Mouse (Mus musculus): ENCODE measurements around the gene Rapgef1. TPM values are rescaled to one million over a fixed set of nuclear protein-coding genes. Genes with fewer than 3 reads are reported as not detected.
"Not testable (repeated sequence)": the region's sequence is repeated elsewhere in the genome, so short reads cannot be mapped to it uniquely, and the experiment has no call there.

Rapgef1 gene
- polyA plus RNA-seq, 1 experiment from 2014 or later, result 11.2 TPM

GRCm38 (mm10) chr2:29770162-29770561 lies 150.6 kb downstream of the Rapgef1 start:
- Histone ChIP-seq H3K4me3 (replicated peaks; ENCODE audit: low read length) (no peak overlapping the region), H3K27ac (ENCODE audit: low read length) (no peak overlapping the region), H3K9ac (ENCODE audit: low read length) (no peak overlapping the region), H3K36me3 (ENCODE audit: control insufficient read depth, insufficient read depth, low read length) (no peaks in the 10 kb centered on the region), H3K4me1 (ENCODE audit: control insufficient read depth, insufficient read depth, low read length) (peaks cover 5% of the 10 kb centered on the region; the same call in 1 of the 2 replicates), H3K9me3 (replicated peaks; ENCODE audit: control insufficient read depth, low read length) (no peaks in the 10 kb centered on the region), H3K4me2 (ENCODE audit: low read depth, low read length) (no peak overlapping the region), H3K27me3 (ENCODE audit: control insufficient read depth, insufficient read depth, low read length) (no peaks in the 10 kb centered on the region)
- ATAC-seq (ENCODE audit: insufficient read depth, low FRiP score), result no peak

- Histone ChIP-seq H3K9me3 (replicated peaks; ENCODE audit: control insufficient read depth, low read length) (no peaks in the 10 kb centered on the region), H3K4me1 (ENCODE audit: control insufficient read depth, insufficient read depth, low read length) (peaks cover 5% of the 10 kb centered on the region; the same call in 1 of the 2 replicates), H3K4me3 (replicated peaks; ENCODE audit: low read length) (no peak overlapping the region), H3K27me3 (ENCODE audit: control insufficient read depth, insufficient read depth, low read length) (no peaks in the 10 kb centered on the region), H3K36me3 (ENCODE audit: control insufficient read depth, insufficient read depth, low read length) (peaks cover 4% of the 10 kb centered on the region; the same call in 1 of the 2 replicates), H3K4me2 (ENCODE audit: low read depth, low read length) (no peak overlapping the region), H3K9ac (ENCODE audit: low read length) (no peak overlapping the region), H3K27ac (ENCODE audit: low read length) (peak overlapping the region; percentile 11; the same call in 1 of the 2 replicates)
- 59% methylated on average over 8 of the region's 8 CpGs for WGBS
- ATAC-seq (ENCODE audit: insufficient read depth, low FRiP score), result no peak
Measured at GRCm38 (mm10) chr2:29771611-29772461, 152.3 kb downstream of the Rapgef1 start.

- H3K9ac ChIP-seq (ENCODE audit: low read length), result no peak overlapping the region
- H3K27ac ChIP-seq (ENCODE audit: low read length), result no peak overlapping the region
- no peak overlapping the region for H3K4me2 ChIP-seq (ENCODE audit: low read depth, low read length)
- no peaks in the 10 kb centered on the region for H3K9me3 ChIP-seq (replicated peaks; ENCODE audit: control insufficient read depth, low read length)
- peaks cover 15% of the 10 kb centered on the region for H3K36me3 ChIP-seq (ENCODE audit: control insufficient read depth, insufficient read depth, low read length)
- no peak overlapping the region for H3K4me3 ChIP-seq (replicated peaks; ENCODE audit: low read length)
- WGBS, result 82% methylated on average over 4 of the region's 4 CpGs
- H3K27me3 ChIP-seq (ENCODE audit: control insufficient read depth, insufficient read depth, low read length), result no peaks in the 10 kb centered on the region
- peaks cover under 1% of the 10 kb centered on the region; the same call in 1 of the 2 replicates for H3K4me1 ChIP-seq (ENCODE audit: control insufficient read depth, insufficient read depth, low read length)
- 0 out of 2 replicates have a peak, but pooled peaks have one; percentile 51 for ATAC-seq (ENCODE audit: insufficient read depth, low FRiP score)
Measured at GRCm38 (mm10) chr2:29773323-29773722, 153.8 kb downstream of the Rapgef1 start.

- WGBS, result 98% methylated on average over 2 of the region's 2 CpGs
- not testable (repeated sequence) for H3K9me3 ChIP-seq (replicated peaks; ENCODE audit: control insufficient read depth, low read length); H3K27ac ChIP-seq (ENCODE audit: low read length); H3K4me1 ChIP-seq (ENCODE audit: control insufficient read depth, insufficient read depth, low read length); H3K27me3 ChIP-seq (ENCODE audit: control insufficient read depth, insufficient read depth, low read length); ATAC-seq (ENCODE audit: insufficient read depth, low FRiP score); H3K9ac ChIP-seq (ENCODE audit: low read length); H3K4me2 ChIP-seq (ENCODE audit: low read depth, low read length); H3K4me3 ChIP-seq (replicated peaks; ENCODE audit: low read length)
- H3K36me3 ChIP-seq (ENCODE audit: control insufficient read depth, insufficient read depth, low read length), result peaks cover 39% of the 10 kb centered on the region
Measured at GRCm38 (mm10) chr2:29781256-29781655, 161.7 kb downstream of the Rapgef1 start.

GRCm38 (mm10) chr2:29784290-29784689 lies 164.8 kb downstream of the Rapgef1 start:
- no peak for ATAC-seq (ENCODE audit: insufficient read depth, low FRiP score)
- Histone ChIP-seq H3K27me3 (ENCODE audit: control insufficient read depth, insufficient read depth, low read length) (no peaks in the 10 kb centered on the region), H3K27ac (ENCODE audit: low read length) (no peak overlapping the region), H3K4me2 (ENCODE audit: low read depth, low read length) (no peak overlapping the region), H3K9ac (ENCODE audit: low read length) (no peak overlapping the region), H3K9me3 (replicated peaks; ENCODE audit: control insufficient read depth, low read length) (0 out of 2 replicates have a peak, but pooled peaks cover 4% of the 10 kb centered on the region), H3K4me1 (ENCODE audit: control insufficient read depth, insufficient read depth, low read length) (peaks cover 13% of the 10 kb centered on the region), H3K36me3 (ENCODE audit: control insufficient read depth, insufficient read depth, low read length) (peaks cover 21% of the 10 kb centered on the region), H3K4me3 (replicated peaks; ENCODE audit: low read length) (no peak overlapping the region)
- 70% methylated on average over 4 of the region's 4 CpGs for WGBS

- peak within 1 kb of the TSS; percentile 80 for H3K4me2 ChIP-seq (ENCODE audit: low read depth, low read length)
- H3K4me1 ChIP-seq (ENCODE audit: control insufficient read depth, insufficient read depth, low read length), result peaks cover 13% of the 10 kb centered on the region
- peak within 1 kb of the TSS; percentile 84 for H3K9ac ChIP-seq (ENCODE audit: low read length)
- peak; percentile 89; the same call in 1 of the 2 replicates for ATAC-seq (ENCODE audit: insufficient read depth, low FRiP score)
- H3K27me3 ChIP-seq (ENCODE audit: control insufficient read depth, insufficient read depth, low read length), result no peaks in the 10 kb centered on the region
- H3K27ac ChIP-seq (ENCODE audit: low read length), result peak within 1 kb of the TSS; percentile 81
- peak within 1 kb of the TSS; percentile 97 for H3K4me3 ChIP-seq (replicated peaks; ENCODE audit: low read length)
- H3K36me3 ChIP-seq (ENCODE audit: control insufficient read depth, insufficient read depth, low read length), result peaks cover 19% of the 10 kb centered on the region
- 1% methylated on average over 31 of the region's 31 CpGs for WGBS
- H3K9me3 ChIP-seq (replicated peaks; ENCODE audit: control insufficient read depth, low read length), result no peaks in the 10 kb centered on the region
Measured at GRCm38 (mm10) chr2:29787104-29787917, 167.8 kb downstream of the Rapgef1 start, which contains the start of gene Coq4. Gene Coq4 (plus strand): TSS chr2:29787493.

- peak; percentile 84 for ATAC-seq (ENCODE audit: insufficient read depth, low FRiP score)
- Histone ChIP-seq H3K4me2 (ENCODE audit: low read depth, low read length) (peak within 1 kb of the TSS; percentile 80), H3K9ac (ENCODE audit: low read length) (peak within 1 kb of the TSS; percentile 84), H3K27me3 (ENCODE audit: control insufficient read depth, insufficient read depth, low read length) (no peaks in the 10 kb centered on the region), H3K9me3 (replicated peaks; ENCODE audit: control insufficient read depth, low read length) (no peaks in the 10 kb centered on the region), H3K36me3 (ENCODE audit: control insufficient read depth, insufficient read depth, low read length) (peaks cover 12% of the 10 kb centered on the region), H3K4me1 (ENCODE audit: control insufficient read depth, insufficient read depth, low read length) (peaks cover 13% of the 10 kb centered on the region), H3K27ac (ENCODE audit: low read length) (peak within 1 kb of the TSS; percentile 81), H3K4me3 (replicated peaks; ENCODE audit: low read length) (peak within 1 kb of the TSS; percentile 97)
- 1% methylated on average over 45 of the region's 45 CpGs for WGBS
Measured at GRCm38 (mm10) chr2:29787937-29788681, 168.6 kb downstream of the Rapgef1 start, which contains the start of gene Trub2. Gene Trub2 (minus strand): TSS chr2:29788502.

Data from stomach, embryonic 16.5 days (tissue).